Mouse (Mus musculus): ENCODE measurements at regions not wholly inside any gene's neighbourhood (a gene's known extent, or its start where the extent isn't known, plus 50 kb on each side); places are given as distances from the start of the nearest gene placed in this dataset.

DNA sequence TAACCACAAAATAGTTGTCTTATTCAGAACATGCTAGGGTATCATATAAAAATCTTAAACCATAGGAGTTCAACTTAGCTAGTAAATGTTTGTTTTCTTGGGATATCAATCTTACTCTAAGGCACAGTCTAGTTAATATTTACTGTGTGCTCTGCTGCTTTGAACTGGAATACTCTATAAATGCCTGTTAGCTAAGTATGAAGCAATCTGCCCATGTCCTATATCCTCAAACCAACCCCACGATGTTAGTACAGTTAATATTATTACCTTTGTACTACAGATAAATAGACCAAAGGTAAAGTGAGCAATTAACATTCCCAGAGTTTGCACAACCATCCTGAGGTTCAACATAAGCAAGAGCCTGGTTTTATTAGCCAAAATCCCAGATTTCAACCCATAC lies 145.7 kb upstream of the Ednrb start:
- Histone ChIP-seq H3K27me3 (replicated peaks; ENCODE audit: control insufficient read depth, insufficient read depth, low read length) (no peaks in the 10 kb centered on the region), H3K4me3 (ENCODE audit: low read length) (no peak overlapping the region), H3K36me3 (ENCODE audit: control insufficient read depth, insufficient read depth, low read length) (no peaks in the 10 kb centered on the region), H3K27ac (ENCODE audit: low read length) (peak overlapping the region; percentile 76; the same call in 1 of the 2 replicates), H3K9me3 (ENCODE audit: control insufficient read depth, low read length) (no peaks in the 10 kb centered on the region), H3K9ac (ENCODE audit: low read depth, low read length) (no peak overlapping the region), H3K4me2 (ENCODE audit: low read depth, low read length) (no peak overlapping the region), H3K4me1 (ENCODE audit: control insufficient read depth, insufficient read depth, low read length) (peaks cover 5% of the 10 kb centered on the region; the same call in 1 of the 2 replicates)
- 65% methylated on average over 1 of the region's 1 CpGs for WGBS
- peak; percentile 97 for ATAC-seq

- Histone ChIP-seq H3K4me1 (ENCODE audit: control insufficient read depth, insufficient read depth, low read length) (peaks cover 5% of the 10 kb centered on the region; the same call in 1 of the 2 replicates), H3K9me3 (ENCODE audit: control insufficient read depth, low read length) (no peaks in the 10 kb centered on the region), H3K4me2 (ENCODE audit: low read depth, low read length) (no peak overlapping the region), H3K27ac (ENCODE audit: low read length) (no peak overlapping the region), H3K27me3 (replicated peaks; ENCODE audit: control insufficient read depth, insufficient read depth, low read length) (no peaks in the 10 kb centered on the region), H3K9ac (ENCODE audit: low read depth, low read length) (no peak overlapping the region), H3K36me3 (ENCODE audit: control insufficient read depth, insufficient read depth, low read length) (no peaks in the 10 kb centered on the region), H3K4me3 (ENCODE audit: low read length) (no peak overlapping the region)
- 71% methylated on average over 3 of the region's 3 CpGs for WGBS
- no peak for ATAC-seq
These were observed 143.1 kb upstream of the Ednrb start for GRCm38 (mm10) chr14:103987266-103987665.

DNA sequence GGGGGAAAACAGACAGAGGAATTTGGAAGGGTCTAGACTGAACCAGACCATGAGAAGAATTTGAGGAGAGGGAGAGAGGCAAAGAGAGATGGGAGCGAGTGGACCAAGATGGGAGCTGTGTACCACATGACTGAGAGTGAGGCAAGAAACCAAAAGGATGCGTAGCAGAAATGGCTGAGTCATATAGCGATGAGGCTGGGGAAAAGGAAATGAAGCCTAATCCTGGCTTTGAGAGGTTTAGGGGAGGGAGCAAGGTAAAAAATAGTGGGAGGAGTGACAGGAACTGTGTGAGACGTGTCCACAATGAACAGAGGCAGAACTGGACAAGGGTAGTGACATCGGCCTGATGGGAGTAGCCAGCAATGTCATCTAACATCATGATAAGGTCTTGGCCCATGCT lies 140.1 kb upstream of the Ednrb start:
- H3K27ac ChIP-seq (ENCODE audit: low read length) = no peak overlapping the region
- H3K9me3 ChIP-seq (ENCODE audit: control insufficient read depth, low read length) = no peaks in the 10 kb centered on the region
- H3K4me2 ChIP-seq (ENCODE audit: low read depth, low read length) = no peak overlapping the region
- WGBS = 92% methylated on average over 5 of the region's 5 CpGs
- no peaks in the 10 kb centered on the region for H3K27me3 ChIP-seq (replicated peaks; ENCODE audit: control insufficient read depth, insufficient read depth, low read length)
- H3K4me1 ChIP-seq (ENCODE audit: control insufficient read depth, insufficient read depth, low read length) = no peaks in the 10 kb centered on the region
- H3K4me3 ChIP-seq (ENCODE audit: low read length) = no peak overlapping the region
- no peaks in the 10 kb centered on the region for H3K36me3 ChIP-seq (ENCODE audit: control insufficient read depth, insufficient read depth, low read length)
- H3K9ac ChIP-seq (ENCODE audit: low read depth, low read length) = no peak overlapping the region
- no peak for ATAC-seq

GRCm38 (mm10) chr14:103978808-103979207 lies 134.6 kb upstream of the Ednrb start:
- H3K27ac ChIP-seq (ENCODE audit: low read length) = no peak overlapping the region
- H3K4me1 ChIP-seq (ENCODE audit: control insufficient read depth, insufficient read depth, low read length) = peaks cover 5% of the 10 kb centered on the region; the same call in 1 of the 2 replicates
- H3K36me3 ChIP-seq (ENCODE audit: control insufficient read depth, insufficient read depth, low read length) = no peaks in the 10 kb centered on the region
- ATAC-seq = no peak
- no peak overlapping the region for H3K4me3 ChIP-seq (ENCODE audit: low read length)
- H3K9ac ChIP-seq (ENCODE audit: low read depth, low read length) = no peak overlapping the region
- H3K9me3 ChIP-seq (ENCODE audit: control insufficient read depth, low read length) = no peaks in the 10 kb centered on the region
- no peak overlapping the region for H3K4me2 ChIP-seq (ENCODE audit: low read depth, low read length)
- H3K27me3 ChIP-seq (replicated peaks; ENCODE audit: control insufficient read depth, insufficient read depth, low read length) = no peaks in the 10 kb centered on the region
- WGBS = 80% methylated on average over 2 of the region's 2 CpGs

GRCm38 (mm10) chr14:103977769-103978168 lies 133.6 kb upstream of the Ednrb start:
- ATAC-seq = peak; percentile 87
- no peaks in the 10 kb centered on the region for H3K36me3 ChIP-seq (ENCODE audit: control insufficient read depth, insufficient read depth, low read length)

GRCm38 (mm10) chr14:103973955-103974354 lies 129.8 kb upstream of the Ednrb start:
- Histone ChIP-seq H3K27ac (ENCODE audit: low read length) (no peak overlapping the region), H3K27me3 (replicated peaks; ENCODE audit: control insufficient read depth, insufficient read depth, low read length) (no peaks in the 10 kb centered on the region), H3K4me1 (ENCODE audit: control insufficient read depth, insufficient read depth, low read length) (peaks cover 5% of the 10 kb centered on the region; the same call in 1 of the 2 replicates), H3K4me3 (ENCODE audit: low read length) (no peak overlapping the region), H3K9ac (ENCODE audit: low read depth, low read length) (no peak overlapping the region), H3K4me2 (ENCODE audit: low read depth, low read length) (no peak overlapping the region), H3K36me3 (ENCODE audit: control insufficient read depth, insufficient read depth, low read length) (no peaks in the 10 kb centered on the region), H3K9me3 (ENCODE audit: control insufficient read depth, low read length) (no peaks in the 10 kb centered on the region)
- ATAC-seq = no peak
- 84% methylated on average over 4 of the region's 4 CpGs for WGBS

More at GRCm38 (mm10) chr14:103977769-103978168, 133.6 kb upstream of the Ednrb start:
- no peak overlapping the region for H3K4me3 ChIP-seq (ENCODE audit: low read length)
- no peaks in the 10 kb centered on the region for H3K9me3 ChIP-seq (ENCODE audit: control insufficient read depth, low read length)
- H3K27me3 ChIP-seq (replicated peaks; ENCODE audit: control insufficient read depth, insufficient read depth, low read length) = no peaks in the 10 kb centered on the region
- H3K9ac ChIP-seq (ENCODE audit: low read depth, low read length) = no peak overlapping the region
- no peak overlapping the region for H3K4me2 ChIP-seq (ENCODE audit: low read depth, low read length)
- peaks cover 5% of the 10 kb centered on the region; the same call in 1 of the 2 replicates for H3K4me1 ChIP-seq (ENCODE audit: control insufficient read depth, insufficient read depth, low read length)
- 40% methylated on average over 2 of the region's 2 CpGs for WGBS
- no peak overlapping the region for H3K27ac ChIP-seq (ENCODE audit: low read length)

DNA sequence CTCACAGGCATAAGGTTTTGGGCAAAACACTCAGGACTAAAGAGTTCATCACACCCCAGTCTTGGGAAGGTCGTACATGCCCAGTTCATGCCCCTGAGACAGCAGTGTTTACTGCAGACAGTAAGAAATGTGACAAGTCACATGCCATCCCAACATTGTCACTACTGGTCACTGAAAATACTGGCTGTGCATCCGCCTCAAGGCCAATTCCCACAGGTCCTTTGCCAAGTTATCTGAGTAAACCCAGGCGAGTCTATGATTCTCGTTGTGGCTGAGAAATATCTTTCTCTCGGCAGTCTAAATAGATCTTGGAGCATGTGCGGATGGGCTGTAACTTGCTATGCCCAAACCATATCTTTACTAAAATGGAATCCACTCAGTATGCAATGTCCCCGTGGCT lies 128.9 kb upstream of the Ednrb start:
- ATAC-seq = no peak
- H3K36me3 ChIP-seq (ENCODE audit: control insufficient read depth, insufficient read depth, low read length) = no peaks in the 10 kb centered on the region
- H3K4me2 ChIP-seq (ENCODE audit: low read depth, low read length) = no peak overlapping the region
- H3K9ac ChIP-seq (ENCODE audit: low read depth, low read length) = no peak overlapping the region
- WGBS = 80% methylated on average over 7 of the region's 7 CpGs
- H3K27ac ChIP-seq (ENCODE audit: low read length) = no peak overlapping the region
- H3K9me3 ChIP-seq (ENCODE audit: control insufficient read depth, low read length) = no peaks in the 10 kb centered on the region
- H3K4me3 ChIP-seq (ENCODE audit: low read length) = no peak overlapping the region
- H3K27me3 ChIP-seq (replicated peaks; ENCODE audit: control insufficient read depth, insufficient read depth, low read length) = no peaks in the 10 kb centered on the region
- H3K4me1 ChIP-seq (ENCODE audit: control insufficient read depth, insufficient read depth, low read length) = peaks cover 3% of the 10 kb centered on the region; the same call in 1 of the 2 replicates

GRCm38 (mm10) chr14:103969305-103969704 lies 125.1 kb upstream of the Ednrb start:
- H3K36me3 ChIP-seq (ENCODE audit: control insufficient read depth, insufficient read depth, low read length) = no peaks in the 10 kb centered on the region
- no peaks in the 10 kb centered on the region for H3K4me1 ChIP-seq (ENCODE audit: control insufficient read depth, insufficient read depth, low read length)
- no peak overlapping the region for H3K4me2 ChIP-seq (ENCODE audit: low read depth, low read length)
- no peak overlapping the region for H3K9ac ChIP-seq (ENCODE audit: low read depth, low read length)
- H3K9me3 ChIP-seq (ENCODE audit: control insufficient read depth, low read length) = no peaks in the 10 kb centered on the region
- ATAC-seq = peak; percentile 69; the same call in 1 of the 2 replicates
- H3K27me3 ChIP-seq (replicated peaks; ENCODE audit: control insufficient read depth, insufficient read depth, low read length) = no peaks in the 10 kb centered on the region
- no peak overlapping the region for H3K27ac ChIP-seq (ENCODE audit: low read length)
- H3K4me3 ChIP-seq (ENCODE audit: low read length) = no peak overlapping the region
- WGBS = 50% methylated on average over 2 of the region's 2 CpGs

GRCm38 (mm10) chr14:103966293-103966692 lies 122.1 kb upstream of the Ednrb start:
- Histone ChIP-seq H3K4me3 (ENCODE audit: low read length) (no peak overlapping the region), H3K4me2 (ENCODE audit: low read depth, low read length) (no peak overlapping the region), H3K27me3 (replicated peaks; ENCODE audit: control insufficient read depth, insufficient read depth, low read length) (no peaks in the 10 kb centered on the region), H3K9ac (ENCODE audit: low read depth, low read length) (no peak overlapping the region), H3K36me3 (ENCODE audit: control insufficient read depth, insufficient read depth, low read length) (no peaks in the 10 kb centered on the region), H3K9me3 (ENCODE audit: control insufficient read depth, low read length) (no peaks in the 10 kb centered on the region), H3K4me1 (ENCODE audit: control insufficient read depth, insufficient read depth, low read length) (no peaks in the 10 kb centered on the region), H3K27ac (ENCODE audit: low read length) (no peak overlapping the region)
- no peak for ATAC-seq
- whole genome bisulfite sequencing = 70% methylated on average over 2 of the region's 2 CpGs

GRCm38 (mm10) chr14:103962303-103962881 lies 118.2 kb upstream of the Ednrb start:
- 63% methylated on average over 11 of the region's 11 CpGs for WGBS
- H3K9me3 ChIP-seq (ENCODE audit: control insufficient read depth, low read length) = no peaks in the 10 kb centered on the region
- H3K4me2 ChIP-seq (ENCODE audit: low read depth, low read length) = no peak overlapping the region
- H3K36me3 ChIP-seq (ENCODE audit: control insufficient read depth, insufficient read depth, low read length) = no peaks in the 10 kb centered on the region
- ATAC-seq = no peak
- H3K4me3 ChIP-seq (ENCODE audit: low read length) = no peak overlapping the region
- H3K27me3 ChIP-seq (replicated peaks; ENCODE audit: control insufficient read depth, insufficient read depth, low read length) = no peaks in the 10 kb centered on the region
- H3K27ac ChIP-seq (ENCODE audit: low read length) = no peak overlapping the region
- no peaks in the 10 kb centered on the region for H3K4me1 ChIP-seq (ENCODE audit: control insufficient read depth, insufficient read depth, low read length)
- H3K9ac ChIP-seq (ENCODE audit: low read depth, low read length) = no peak overlapping the region

All from intestine, embryonic 16.5 days (tissue).